Mouse (Mus musculus): Measurements from ENCODE around the gene Slc44a4. TPM values are rescaled to one million over a fixed set of nuclear protein-coding genes. Genes with fewer than 3 reads are reported as not detected.

Gene Slc44a4
- total and polyA plus RNA-seq, 3 experiments, result 1.1 TPM; not detected in 2

- WGBS, result 80% methylated on average over 3 of the region's 3 CpGs
Measured at GRCm38 (mm10) chr17:34975581-34976492, 61.6 kb downstream of the Slc44a4 start.

GRCm38 (mm10) chr17:34977000-34977399 is 62.7 kb downstream of the Slc44a4 start:
- WGBS, result 91% methylated on average over 20 of the region's 20 CpGs
- H3K79me2 ChIP-seq (replicated peaks; ENCODE audit: control insufficient read depth, insufficient read depth, low read length), result no peaks in the 10 kb centered on the region
- intact Hi-C loops (cut with DNase I), result loop anchor here (10.0 kb wide), 1 partner anchor 1298 kb away; the partner anchor contains the start of gene Trim39
- no peak overlapping the region for H3K27ac ChIP-seq
- DNase-seq, result no peak
- peaks cover 1% of the 10 kb centered on the region; the same call in 1 of the 2 replicates for H3K4me1 ChIP-seq (ENCODE audit: control insufficient read depth, insufficient read depth, low read length)
- H3K27me3 ChIP-seq (ENCODE audit: control insufficient read depth, insufficient read depth, low read length), result no peaks in the 10 kb centered on the region
- TF ChIP-seq CTCF (IDR thresholded peaks at IDR 0.05), result no peak
- no peak for TF ChIP-seq EP300 (IDR thresholded peaks at IDR 0.05; ENCODE audit: insufficient read depth, low read depth, low read length)
- no peak for TF ChIP-seq POLR2A (IDR thresholded peaks at IDR 0.05; ENCODE audit: insufficient read depth, low read depth, low read length)
- no peaks in the 10 kb centered on the region; the same call in 1 of the 2 replicates for H3K36me3 ChIP-seq (ENCODE audit: control insufficient read depth, insufficient read depth, low read length)
- H3K4me3 ChIP-seq, result no peak overlapping the region
- no peak overlapping the region for H3K9ac ChIP-seq (ENCODE audit: low read depth, low read length)

More at GRCm38 (mm10) chr17:34975581-34976492, 61.6 kb downstream of the Slc44a4 start:
- Histone ChIP-seq H3K27me3 (ENCODE audit: control insufficient read depth, insufficient read depth, low read length) (no peaks in the 10 kb centered on the region), H3K36me3 (ENCODE audit: control insufficient read depth, insufficient read depth, low read length) (no peaks in the 10 kb centered on the region; the same call in 1 of the 2 replicates), H3K4me3 (no peak overlapping the region), H3K4me1 (ENCODE audit: control insufficient read depth, insufficient read depth, low read length) (peaks cover under 1% of the 10 kb centered on the region; the same call in 1 of the 2 replicates), H3K27ac (no peak overlapping the region), H3K79me2 (replicated peaks; ENCODE audit: control insufficient read depth, insufficient read depth, low read length) (no peaks in the 10 kb centered on the region), H3K9ac (ENCODE audit: low read depth, low read length) (no peak overlapping the region)
- intact Hi-C loops (cut with DNase I), result loop anchor here (10.0 kb wide), 1 partner anchor 1299 kb away; the partner anchor contains the start of gene Trim39
- no peak for DNase-seq
- TF ChIP-seq CTCF (IDR thresholded peaks at IDR 0.05), result no peak
- TF ChIP-seq POLR2A (IDR thresholded peaks at IDR 0.05; ENCODE audit: insufficient read depth, low read depth, low read length), result no peak
- TF ChIP-seq EP300 (IDR thresholded peaks at IDR 0.05; ENCODE audit: insufficient read depth, low read depth, low read length), result no peak

- Histone ChIP-seq H3K79me2 (replicated peaks; ENCODE audit: control insufficient read depth, insufficient read depth, low read length) (no peaks in the 10 kb centered on the region), H3K27ac (no peak overlapping the region), H3K36me3 (ENCODE audit: control insufficient read depth, insufficient read depth, low read length) (no peaks in the 10 kb centered on the region; the same call in 1 of the 2 replicates), H3K4me3 (no peak overlapping the region), H3K27me3 (ENCODE audit: control insufficient read depth, insufficient read depth, low read length) (no peaks in the 10 kb centered on the region), H3K4me1 (ENCODE audit: control insufficient read depth, insufficient read depth, low read length) (peaks cover 4% of the 10 kb centered on the region), H3K9ac (ENCODE audit: low read depth, low read length) (no peak overlapping the region)
- 85% methylated on average over 27 of the region's 27 CpGs for WGBS
- intact Hi-C loops (cut with DNase I), result loop anchor here (10.0 kb wide), 1 partner anchor 1297 kb away; the partner anchor contains the start of gene Trim39
- no peak for DNase-seq
- TF ChIP-seq EP300 (IDR thresholded peaks at IDR 0.05; ENCODE audit: insufficient read depth, low read depth, low read length) (no peak), CTCF (IDR thresholded peaks at IDR 0.05) (no peak), POLR2A (IDR thresholded peaks at IDR 0.05; ENCODE audit: insufficient read depth, low read depth, low read length) (no peak)
Measured at GRCm38 (mm10) chr17:34978239-34978638, 64.0 kb downstream of the Slc44a4 start.

- Histone ChIP-seq H3K27me3 (ENCODE audit: control insufficient read depth, insufficient read depth, low read length) (no peaks in the 10 kb centered on the region), H3K27ac (no peak overlapping the region), H3K4me1 (ENCODE audit: control insufficient read depth, insufficient read depth, low read length) (peaks cover 4% of the 10 kb centered on the region), H3K9ac (ENCODE audit: low read depth, low read length) (no peak overlapping the region), H3K79me2 (replicated peaks; ENCODE audit: control insufficient read depth, insufficient read depth, low read length) (peaks cover 2% of the 10 kb centered on the region; the same call in 1 of the 2 replicates), H3K4me3 (no peak overlapping the region), H3K36me3 (ENCODE audit: control insufficient read depth, insufficient read depth, low read length) (no peaks in the 10 kb centered on the region; the same call in 1 of the 2 replicates)
- DNase-seq, result no peak
- intact Hi-C loops (cut with DNase I), result loop anchor here (1.0 to 10.0 kb wide), 5 partner anchors 21 to 1295 kb away; partner anchors contain the start of genes Dxo, Neu1, Stk19 and Trim39
- 92% methylated on average over 4 of the region's 4 CpGs for WGBS
- TF ChIP-seq CTCF (IDR thresholded peaks at IDR 0.05) (no peak), POLR2A (IDR thresholded peaks at IDR 0.05; ENCODE audit: insufficient read depth, low read depth, low read length) (no peak), EP300 (IDR thresholded peaks at IDR 0.05; ENCODE audit: insufficient read depth, low read depth, low read length) (no peak)
Measured at GRCm38 (mm10) chr17:34979631-34980030, 65.4 kb downstream of the Slc44a4 start.

Other genes with a start within 250 kb of the Slc44a4 start
Only the 30 nearest of the 37 such genes appear.
- gene C4b, start 170.6 kb upstream of the Slc44a4 start, total RNA-seq (2021), result 10 to 100 TPM; 16.8 to 19.7 TPM
- 18.0 and 26.6 TPM in 2 replicates for gene C4b, start 170.6 kb upstream of the Slc44a4 start, polyA plus RNA-seq (2012; rRNA removed)
- gene Cyp21a1, start 109.9 kb upstream of the Slc44a4 start, total RNA-seq (2021), result not detected
- gene Cyp21a1, start 109.9 kb upstream of the Slc44a4 start, polyA plus RNA-seq (2012; rRNA removed), result 0.09 and 0.20 TPM in 2 replicates
- 1 to 10 TPM; 8.5 to 9.5 TPM for gene Stk19, start 77.5 kb upstream of the Slc44a4 start, total RNA-seq (2021)
- 14.1 and 17.3 TPM in 2 replicates for gene Stk19, start 77.5 kb upstream of the Slc44a4 start, polyA plus RNA-seq (2012; rRNA removed)
- 10 to 100 TPM; 12.4 to 14.2 TPM for gene Dxo, start 77.4 kb upstream of the Slc44a4 start, total RNA-seq (2021)
- 22.9 and 28.3 TPM in 2 replicates for gene Dxo, start 77.4 kb upstream of the Slc44a4 start, polyA plus RNA-seq (2012; rRNA removed)
- 10 to 100 TPM; 18.1 to 26.8 TPM for gene Skiv2l, start 64.3 kb upstream of the Slc44a4 start, total RNA-seq (2021)
- gene Skiv2l, start 64.3 kb upstream of the Slc44a4 start, polyA plus RNA-seq (2012; rRNA removed), result 28.9 and 37.7 TPM in 2 replicates
- 10 to 100 TPM; 14.9 to 15.8 TPM for gene Nelfe, start 64.1 kb upstream of the Slc44a4 start, total RNA-seq (2021)
- gene Nelfe, start 64.1 kb upstream of the Slc44a4 start, polyA plus RNA-seq (2012; rRNA removed), result 12.3 and 15.5 TPM in 2 replicates
- 1 to 10 TPM; 2.6 to 3.8 TPM for gene Cfb, start 51.9 kb upstream of the Slc44a4 start, total RNA-seq (2021)
- gene Cfb, start 51.9 kb upstream of the Slc44a4 start, polyA plus RNA-seq (2012; rRNA removed), result 3.9 and 5.7 TPM in 2 replicates
- gene Zbtb12, start 35.0 kb upstream of the Slc44a4 start, total RNA-seq (2021), result 1 to 10 TPM; 7.9 to 9.0 TPM
- 10.0 and 11.0 TPM in 2 replicates for gene Zbtb12, start 35.0 kb upstream of the Slc44a4 start, polyA plus RNA-seq (2012; rRNA removed)
- not detected for gene Gm20547, start 32.4 kb upstream of the Slc44a4 start, total RNA-seq (2021)
- not detected in 2 replicates for gene Gm20547, start 32.4 kb upstream of the Slc44a4 start, polyA plus RNA-seq (2012; rRNA removed)
- gene C2, start 16.2 kb upstream of the Slc44a4 start, total RNA-seq (2021), result 1 to 10 TPM; 1.8 to 3.1 TPM
- gene C2, start 16.2 kb upstream of the Slc44a4 start, polyA plus RNA-seq (2012; rRNA removed), result 4.5 and 8.1 TPM in 2 replicates
- gene Ehmt2, start 16.0 kb upstream of the Slc44a4 start, total RNA-seq (2021), result 10 to 100 TPM; 38.0 to 42.6 TPM
- gene Ehmt2, start 16.0 kb upstream of the Slc44a4 start, polyA plus RNA-seq (2012; rRNA removed), result 61.6 and 64.0 TPM in 2 replicates
- 10 to 100 TPM; 14.5 TPM for gene Neu1, start 16.8 kb downstream of the Slc44a4 start, total RNA-seq (2021)
- gene Neu1, start 16.8 kb downstream of the Slc44a4 start, polyA plus RNA-seq (2012; rRNA removed), result 22.0 and 23.6 TPM in 2 replicates
- 10 to 100 TPM in 1 of 2 experiments, 1 to 10 TPM in 1; 2.9 to 11.2 TPM for gene Hspa1b, start 44.8 kb downstream of the Slc44a4 start, total RNA-seq (2021)
- gene Hspa1b, start 44.8 kb downstream of the Slc44a4 start, polyA plus RNA-seq (2012; rRNA removed), result 2.0 and 6.3 TPM in 2 replicates
- gene Gm20481, start 55.4 kb downstream of the Slc44a4 start, total RNA-seq (2021), result not detected
- gene Gm20481, start 55.4 kb downstream of the Slc44a4 start, polyA plus RNA-seq (2012; rRNA removed), result not detected in 2 replicates
- 1 to 10 TPM; 3.3 to 9.8 TPM for gene Hspa1a, start 57.7 kb downstream of the Slc44a4 start, total RNA-seq (2021)
- 3.0 and 5.9 TPM in 2 replicates for gene Hspa1a, start 57.7 kb downstream of the Slc44a4 start, polyA plus RNA-seq (2012; rRNA removed)
- 10 to 100 TPM in 1 of 2 experiments, 1 to 10 TPM in 1; 8.3 to 10.9 TPM for gene Hspa1l, start 58.2 kb downstream of the Slc44a4 start, total RNA-seq (2021)
- 3.6 and 6.6 TPM in 2 replicates for gene Hspa1l, start 58.2 kb downstream of the Slc44a4 start, polyA plus RNA-seq (2012; rRNA removed)
- gene Lsm2, start 67.4 kb downstream of the Slc44a4 start, total RNA-seq (2021), result 10 to 100 TPM; 17.3 to 21.3 TPM
- gene Lsm2, start 67.4 kb downstream of the Slc44a4 start, polyA plus RNA-seq (2012; rRNA removed), result 50.7 and 58.0 TPM in 2 replicates
- gene Vars, start 86.5 kb downstream of the Slc44a4 start, total RNA-seq (2021), result 10 to 100 TPM; 27.0 to 28.5 TPM
- 32.7 and 39.2 TPM in 2 replicates for gene Vars, start 86.5 kb downstream of the Slc44a4 start, polyA plus RNA-seq (2012; rRNA removed)
- gene Vwa7, start 102.1 kb downstream of the Slc44a4 start, total RNA-seq (2021), result 10 to 100 TPM; 10.0 to 10.9 TPM
- gene Vwa7, start 102.1 kb downstream of the Slc44a4 start, polyA plus RNA-seq (2012; rRNA removed), result 7.5 and 10.2 TPM in 2 replicates
- not detected for gene Sapcd1, start 113.5 kb downstream of the Slc44a4 start, total RNA-seq (2021)
- gene Sapcd1, start 113.5 kb downstream of the Slc44a4 start, polyA plus RNA-seq (2012; rRNA removed), result 0.20 and 0.67 TPM in 2 replicates
- under 1 TPM; 0.23 to 0.29 TPM for gene Msh5, start 132.3 kb downstream of the Slc44a4 start, total RNA-seq (2021)
- 1.00 and 1.2 TPM in 2 replicates for gene Msh5, start 132.3 kb downstream of the Slc44a4 start, polyA plus RNA-seq (2012; rRNA removed)
- 10 to 100 TPM; 32.5 to 33.1 TPM for gene Clic1, start 135.5 kb downstream of the Slc44a4 start, total RNA-seq (2021)
- 44.4 and 51.6 TPM in 2 replicates for gene Clic1, start 135.5 kb downstream of the Slc44a4 start, polyA plus RNA-seq (2012; rRNA removed)
- 10 to 100 TPM; 20.0 to 20.5 TPM for gene Ddah2, start 144.6 kb downstream of the Slc44a4 start, total RNA-seq (2021)
- gene Ddah2, start 144.6 kb downstream of the Slc44a4 start, polyA plus RNA-seq (2012; rRNA removed), result 31.4 and 40.8 TPM in 2 replicates
- under 1 TPM; 0.34 to 0.55 TPM for gene Ly6g6c, start 150.9 kb downstream of the Slc44a4 start, total RNA-seq (2021)
- 0.23 and 0.64 TPM in 2 replicates for gene Ly6g6c, start 150.9 kb downstream of the Slc44a4 start, polyA plus RNA-seq (2012; rRNA removed)
- 1 to 10 TPM in 1 of 2 experiments, under 1 TPM in 1; 0.31 to 2.4 TPM for gene Mpig6b, start 151.7 kb downstream of the Slc44a4 start, total RNA-seq (2021)
- 0.32 and 1.4 TPM in 2 replicates for gene Mpig6b, start 151.7 kb downstream of the Slc44a4 start, polyA plus RNA-seq (2012; rRNA removed)
- not detected for gene Ly6g6e, start 162.4 kb downstream of the Slc44a4 start, total RNA-seq (2021)
- gene Ly6g6e, start 162.4 kb downstream of the Slc44a4 start, polyA plus RNA-seq (2012; rRNA removed), result 0.41 TPM in 1 of 2 replicates, not detected in the other
- under 1 TPM in 1 of 2 experiments, not detected in 1; 0.61 TPM for gene Ly6g6d, start 163.6 kb downstream of the Slc44a4 start, total RNA-seq (2021)
- 1.3 and 1.6 TPM in 2 replicates for gene Ly6g6d, start 163.6 kb downstream of the Slc44a4 start, polyA plus RNA-seq (2012; rRNA removed)
- not detected for gene Ly6g6f, start 171.1 kb downstream of the Slc44a4 start, total RNA-seq (2021)
- 0.27 TPM in 1 of 2 replicates, not detected in the other for gene Ly6g6f, start 171.1 kb downstream of the Slc44a4 start, polyA plus RNA-seq (2012; rRNA removed)
- gene Abhd16a, start 174.8 kb downstream of the Slc44a4 start, total RNA-seq (2021), result 10 to 100 TPM; 53.2 to 62.5 TPM
- 95.7 and 98.2 TPM in 2 replicates for gene Abhd16a, start 174.8 kb downstream of the Slc44a4 start, polyA plus RNA-seq (2012; rRNA removed)
- not detected for gene Ly6g5c, start 193.8 kb downstream of the Slc44a4 start, total RNA-seq (2021)
- not detected in 2 replicates for gene Ly6g5c, start 193.8 kb downstream of the Slc44a4 start, polyA plus RNA-seq (2012; rRNA removed)

All from heart, adult 2 months (tissue).